Mouse (Mus musculus) kidney, embryonic 14.5 days (tissue): ENCODE results near the gene Ces1a. TPM values are rescaled to one million over a fixed set of nuclear protein-coding genes. Genes with fewer than 3 reads are reported as not detected.

Experiments used
- polyA plus RNA-seq: library from polyadenylated mRNA; unstranded; fragments of >200 nt; fragmentation: Nextera tagmentation; extraction: Ambion mirVana; gene quantifications from 2 replicates; pipeline ENCODE4 v1.2.1, GENCODE M21; 2014

The Ces1a gene
- polyA plus RNA-seq, 1 experiment from 2014 or later, result not detected

Other genes starting within 250 kb of the Ces1a start
- 131 and 162 TPM in 2 replicates for gene Mmp2, start 220.9 kb downstream of the Ces1a start, polyA plus RNA-seq
- 4.0 and 7.0 TPM in 2 replicates for gene Lpcat2, start 192.9 kb downstream of the Ces1a start, polyA plus RNA-seq
- 0.20 and 0.72 TPM in 2 replicates for gene Capns2, start 146.8 kb downstream of the Ces1a start, polyA plus RNA-seq
- gene Slc6a2, start 88.1 kb downstream of the Ces1a start, polyA plus RNA-seq, result 0.03 TPM in 1 of 2 replicates, not detected in the other
- gene Ces1b, start 31.8 kb upstream of the Ces1a start, polyA plus RNA-seq, result not detected in 2 replicates
- not detected in 2 replicates for gene Ces1c, start 83.1 kb upstream of the Ces1a start, polyA plus RNA-seq
- gene Ces1d, start 149.6 kb upstream of the Ces1a start, polyA plus RNA-seq, result 0.14 TPM in 1 of 2 replicates, not detected in the other
- gene Ces1e, start 181.4 kb upstream of the Ces1a start, polyA plus RNA-seq, result not detected in 2 replicates
- not detected in 2 replicates for gene Ces1f, start 231.6 kb upstream of the Ces1a start, polyA plus RNA-seq